Mouse (Mus musculus) kidney, adult 2 months (tissue): Measurements from ENCODE around the gene Tmem87b.

ENCODE experiments used
- CTCF ChIP-seq: fragments of 200-500 bp; conservative IDR thresholded peaks from 2 replicates; pipeline ENCODE4 v1.5.1; 2011; ENCODE audit warnings: low read depth, mild to moderate bottlenecking, control low read depth, low read length, moderate library complexity, mixed read lengths; ENCODE audit not compliant: insufficient read depth, insufficient read length
- POLR2A ChIP-seq: fragments of 200-500 bp; IDR thresholded peaks from one replicate; pipeline ENCODE4 v1.6.1; 2011; ENCODE audit warnings: low read depth, low read length, control low read depth

GRCm38 (mm10) chr2:128796463-128796862 is 21.5 kb upstream of the Tmem87b start:
- TF ChIP-seq CTCF (no peak), POLR2A (no peak)
